Mouse (Mus musculus): ENCODE measurements at regions not wholly inside any gene's neighbourhood (a gene's known extent, or its start where the extent isn't known, plus 50 kb on each side); places are given as distances from the start of the nearest gene placed in this dataset.

GRCm38 (mm10) chr7:125019259-125019658 lies 425.2 kb upstream of the Kdm8 start:
- in situ Hi-C loops (cut with MboI, MseI): no loop called here

- in situ Hi-C loops (cut with MboI, MseI): no loop called here
These were observed 419.5 kb upstream of the Kdm8 start for GRCm38 (mm10) chr7:125024944-125025343.

- in situ Hi-C loops (cut with MboI, MseI): no loop called here
These were observed 410.7 kb upstream of the Kdm8 start for GRCm38 (mm10) chr7:125033778-125034177.

GRCm38 (mm10) chr7:125034196-125034595 lies 410.3 kb upstream of the Kdm8 start:
- in situ Hi-C loops (cut with MboI, MseI): no loop called here

GRCm38 (mm10) chr7:125036098-125036991 lies 408.1 kb upstream of the Kdm8 start:
- in situ Hi-C loops (cut with MboI, MseI): no loop called here

GRCm38 (mm10) chr7:125038840-125039239 lies 405.6 kb upstream of the Kdm8 start:
- in situ Hi-C loops (cut with MboI, MseI): no loop called here

GRCm38 (mm10) chr7:125055951-125056625 lies 388.4 kb upstream of the Kdm8 start:
- in situ Hi-C loops (cut with MboI, MseI): no loop called here

GRCm38 (mm10) chr7:125102464-125102863 lies 342.0 kb upstream of the Kdm8 start:
- in situ Hi-C loops (cut with MboI, MseI): no loop called here

GRCm38 (mm10) chr7:125104011-125104410 lies 340.5 kb upstream of the Kdm8 start:
- in situ Hi-C loops (cut with MboI, MseI): no loop called here

- in situ Hi-C loops (cut with MboI, MseI): no loop called here
These were observed 331.6 kb upstream of the Kdm8 start for GRCm38 (mm10) chr7:125112820-125113273.

- in situ Hi-C loops (cut with MboI, MseI): no loop called here
These were observed 329.0 kb upstream of the Kdm8 start for GRCm38 (mm10) chr7:125115322-125115996.

- in situ Hi-C loops (cut with MboI, MseI): no loop called here
These were observed 327.3 kb upstream of the Kdm8 start for GRCm38 (mm10) chr7:125117173-125117572.

- in situ Hi-C loops (cut with MboI, MseI): no loop called here
These were observed 315.3 kb upstream of the Kdm8 start for GRCm38 (mm10) chr7:125129187-125129586.

- in situ Hi-C loops (cut with MboI, MseI): no loop called here
These were observed 312.5 kb upstream of the Kdm8 start for GRCm38 (mm10) chr7:125131968-125132367.

- in situ Hi-C loops (cut with MboI, MseI): no loop called here
These were observed 305.9 kb upstream of the Kdm8 start for GRCm38 (mm10) chr7:125138607-125139006.

GRCm38 (mm10) chr7:125139196-125139595 lies 305.3 kb upstream of the Kdm8 start:
- in situ Hi-C loops (cut with MboI, MseI): no loop called here

GRCm38 (mm10) chr7:125140854-125141253 lies 303.6 kb upstream of the Kdm8 start:
- in situ Hi-C loops (cut with MboI, MseI): no loop called here

- in situ Hi-C loops (cut with MboI, MseI): no loop called here
These were observed 302.6 kb upstream of the Kdm8 start for GRCm38 (mm10) chr7:125141864-125142263.

GRCm38 (mm10) chr7:125146025-125146424 lies 298.5 kb upstream of the Kdm8 start:
- in situ Hi-C loops (cut with MboI, MseI): no loop called here

- in situ Hi-C loops (cut with MboI, MseI): no loop called here
These were observed 295.3 kb upstream of the Kdm8 start for GRCm38 (mm10) chr7:125149151-125149550.

- in situ Hi-C loops (cut with MboI, MseI): loop anchor here (25.0 kb wide), 1 partner anchor 1637 kb away; the partner anchor contains the start of gene Zkscan2
These were observed 294.7 kb upstream of the Kdm8 start for GRCm38 (mm10) chr7:125149740-125150139.

- in situ Hi-C loops (cut with MboI, MseI): loop anchor here (25.0 kb wide), 1 partner anchor 1640 kb away; the partner anchor contains the start of gene Zkscan2
These were observed 292.2 kb upstream of the Kdm8 start for GRCm38 (mm10) chr7:125152281-125152680.

All from T-helper 2 cell (primary cell).